Mouse (Mus musculus): ENCODE results near the gene Fbxw18.
A peak's percentile ranks its signal among the peaks of the same experiment; 100 is the strongest.
"Not testable (repeated sequence)": the region's sequence is repeated elsewhere in the genome, so short reads cannot be mapped to it uniquely, and the experiment has no call there.

Gene Fbxw18

DNA sequence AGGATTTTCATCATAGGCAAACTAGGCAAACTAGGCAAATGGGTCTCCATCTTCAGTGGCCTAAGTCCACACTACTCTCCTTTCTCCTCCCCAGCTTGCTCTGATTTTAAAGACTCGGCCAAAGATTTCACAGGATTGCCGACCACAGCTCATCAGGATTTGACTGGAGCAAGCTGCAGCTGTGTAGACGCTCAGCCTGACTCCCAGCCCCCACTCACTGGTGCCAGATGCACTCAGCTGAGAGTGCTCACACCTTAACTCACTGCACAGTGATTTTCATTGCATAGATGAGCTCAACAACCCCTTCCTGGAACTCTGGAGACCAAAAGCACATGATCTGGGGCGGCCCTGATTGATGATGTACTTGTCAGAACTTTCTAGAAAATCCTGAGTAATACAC is at the start of gene Fbxw18:
Gene Fbxw18 (minus strand): TSS at position 101 of the 400 bp plus-strand sequence.
- DNase-seq, result not testable (repeated sequence)

DNA sequence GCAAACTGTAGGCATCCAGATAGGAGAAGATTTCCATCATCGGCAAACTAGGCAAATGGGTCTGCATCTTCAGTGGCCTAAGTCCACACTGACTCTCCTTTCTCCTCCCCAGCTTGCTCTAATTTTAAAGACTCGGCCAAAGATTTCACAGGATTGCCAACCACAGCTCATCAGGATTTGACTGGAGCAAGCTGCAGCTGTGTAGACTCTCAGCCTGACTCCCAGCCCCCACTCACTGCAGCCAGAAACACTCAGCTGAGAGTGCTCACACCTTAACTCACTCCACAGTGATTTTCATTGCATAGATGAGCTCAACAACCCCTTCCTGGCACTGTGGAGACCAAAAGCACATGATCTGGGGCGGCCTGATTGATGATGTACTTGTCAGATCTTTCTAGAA is 43.5 kb upstream of the Fbxw18 start, which contains the start of gene Fbxw26:
Gene Fbxw26 (minus strand): TSS at position 101 of the 400 bp plus-strand sequence.
- not testable (repeated sequence) for DNase-seq

DNA sequence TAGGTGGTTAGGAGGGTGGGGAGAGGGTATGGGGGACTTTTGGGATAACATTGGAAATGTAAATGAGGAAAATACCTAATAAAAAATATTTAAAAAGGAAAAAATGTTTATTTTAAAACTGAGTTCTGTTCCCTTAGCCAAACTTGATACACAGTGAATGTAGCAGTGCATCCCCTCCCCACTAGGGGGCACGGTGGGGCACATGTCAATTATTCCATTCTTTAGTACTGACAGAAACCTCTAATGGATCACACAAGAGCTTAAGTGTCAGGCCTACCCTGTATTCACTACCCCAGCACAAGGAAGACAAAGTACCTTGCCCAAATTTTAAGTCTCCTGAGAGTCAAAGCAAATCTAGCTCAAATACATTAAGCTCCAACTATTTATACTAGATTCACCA is 17.2 kb downstream of the Fbxw18 start:
- DNase-seq, result peak; percentile 56

GRCm38 (mm10) chr9:109664552-109664951 is 37.9 kb downstream of the Fbxw18 start, which contains the start of gene Fbxw25:
TSS of gene Fbxw25 (minus strand) at chr9:109664652.
- DNase-seq, result not testable (repeated sequence)

All from lung, postnatal 14 days (tissue).